Mouse (Mus musculus): ENCODE measurements around the gene Ric1. TPM values are rescaled to one million over a fixed set of nuclear protein-coding genes. Genes with fewer than 3 reads are reported as not detected.

The Ric1 gene
- polyA plus RNA-seq, 1 experiment from 2014 or later = 6.7 TPM

GRCm38 (mm10) chr19:29505617-29506016 is 16.5 kb upstream of the Ric1 start:
- no peak overlapping the region for H3K4me3 ChIP-seq (ENCODE audit: low read length)
- no peaks in the 10 kb centered on the region for H3K9me3 ChIP-seq (replicated peaks; ENCODE audit: control insufficient read depth, low read length)
- 82% methylated on average over 7 of the region's 7 CpGs for WGBS
- H3K36me3 ChIP-seq (ENCODE audit: control insufficient read depth, insufficient read depth) = no peaks in the 10 kb centered on the region
- no peak overlapping the region for H3K9ac ChIP-seq (ENCODE audit: low read length)
- H3K4me2 ChIP-seq (ENCODE audit: low read depth, low read length) = no peak overlapping the region
- no peaks in the 10 kb centered on the region for H3K27me3 ChIP-seq (ENCODE audit: control insufficient read depth, insufficient read depth, low read length)
- no peak overlapping the region for H3K27ac ChIP-seq (ENCODE audit: low read length)
- H3K4me1 ChIP-seq (ENCODE audit: control insufficient read depth, insufficient read depth, low read length) = no peaks in the 10 kb centered on the region; the same call in 1 of the 2 replicates
- ATAC-seq (replicated peaks; ENCODE audit: extremely low read depth, insufficient read depth, low FRiP score) = no peak

- Histone ChIP-seq H3K36me3 (ENCODE audit: control insufficient read depth, insufficient read depth) (no peaks in the 10 kb centered on the region), H3K4me3 (ENCODE audit: low read length) (no peak overlapping the region), H3K27me3 (ENCODE audit: control insufficient read depth, insufficient read depth, low read length) (no peaks in the 10 kb centered on the region), H3K4me2 (ENCODE audit: low read depth, low read length) (no peak overlapping the region), H3K9me3 (replicated peaks; ENCODE audit: control insufficient read depth, low read length) (no peaks in the 10 kb centered on the region), H3K4me1 (ENCODE audit: control insufficient read depth, insufficient read depth, low read length) (no peaks in the 10 kb centered on the region; the same call in 1 of the 2 replicates), H3K27ac (ENCODE audit: low read length) (no peak overlapping the region), H3K9ac (ENCODE audit: low read length) (no peak overlapping the region)
- no peak for ATAC-seq (replicated peaks; ENCODE audit: extremely low read depth, insufficient read depth, low FRiP score)
- WGBS = 47% methylated on average over 7 of the region's 7 CpGs
Measured at GRCm38 (mm10) chr19:29508208-29508607, 13.9 kb upstream of the Ric1 start.

- H3K27ac ChIP-seq (ENCODE audit: low read length) = no peak overlapping the region
- peaks cover 7% of the 10 kb centered on the region; the same call in 1 of the 2 replicates for H3K36me3 ChIP-seq (ENCODE audit: control insufficient read depth, insufficient read depth)
- H3K27me3 ChIP-seq (ENCODE audit: control insufficient read depth, insufficient read depth, low read length) = no peaks in the 10 kb centered on the region
- no peak overlapping the region for H3K4me3 ChIP-seq (ENCODE audit: low read length)
- 82% methylated on average over 7 of the region's 7 CpGs for WGBS
- H3K9ac ChIP-seq (ENCODE audit: low read length) = no peak overlapping the region
- no peak overlapping the region for H3K4me2 ChIP-seq (ENCODE audit: low read depth, low read length)
- no peaks in the 10 kb centered on the region; the same call in 1 of the 2 replicates for H3K4me1 ChIP-seq (ENCODE audit: control insufficient read depth, insufficient read depth, low read length)
- no peak for ATAC-seq (replicated peaks; ENCODE audit: extremely low read depth, insufficient read depth, low FRiP score)
- H3K9me3 ChIP-seq (replicated peaks; ENCODE audit: control insufficient read depth, low read length) = peaks cover 4% of the 10 kb centered on the region; the same call in 1 of the 2 replicates
Measured at GRCm38 (mm10) chr19:29509857-29510256, 12.2 kb upstream of the Ric1 start.

GRCm38 (mm10) chr19:29511826-29512225 is 10.3 kb upstream of the Ric1 start:
- H3K9me3 ChIP-seq (replicated peaks; ENCODE audit: control insufficient read depth, low read length) = peaks cover 4% of the 10 kb centered on the region; the same call in 1 of the 2 replicates
- peaks cover 9% of the 10 kb centered on the region; the same call in 1 of the 2 replicates for H3K36me3 ChIP-seq (ENCODE audit: control insufficient read depth, insufficient read depth)
- H3K9ac ChIP-seq (ENCODE audit: low read length) = no peak overlapping the region
- H3K27me3 ChIP-seq (ENCODE audit: control insufficient read depth, insufficient read depth, low read length) = no peaks in the 10 kb centered on the region
- whole genome bisulfite sequencing = 75% methylated on average over 2 of the region's 2 CpGs
- H3K27ac ChIP-seq (ENCODE audit: low read length) = no peak overlapping the region
- H3K4me2 ChIP-seq (ENCODE audit: low read depth, low read length) = no peak overlapping the region
- no peaks in the 10 kb centered on the region; the same call in 1 of the 2 replicates for H3K4me1 ChIP-seq (ENCODE audit: control insufficient read depth, insufficient read depth, low read length)
- ATAC-seq (replicated peaks; ENCODE audit: extremely low read depth, insufficient read depth, low FRiP score) = no peak
- H3K4me3 ChIP-seq (ENCODE audit: low read length) = no peak overlapping the region

- Histone ChIP-seq H3K9ac (ENCODE audit: low read length) (no peak overlapping the region), H3K4me1 (ENCODE audit: control insufficient read depth, insufficient read depth, low read length) (no peaks in the 10 kb centered on the region; the same call in 1 of the 2 replicates), H3K9me3 (replicated peaks; ENCODE audit: control insufficient read depth, low read length) (peaks cover 4% of the 10 kb centered on the region; the same call in 1 of the 2 replicates), H3K4me2 (ENCODE audit: low read depth, low read length) (no peak overlapping the region), H3K27me3 (ENCODE audit: control insufficient read depth, insufficient read depth, low read length) (no peaks in the 10 kb centered on the region), H3K36me3 (ENCODE audit: control insufficient read depth, insufficient read depth) (peaks cover 9% of the 10 kb centered on the region; the same call in 1 of the 2 replicates), H3K4me3 (ENCODE audit: low read length) (no peak overlapping the region), H3K27ac (ENCODE audit: low read length) (no peak overlapping the region)
- WGBS = 52% methylated on average over 2 of the region's 2 CpGs
- no peak for ATAC-seq (replicated peaks; ENCODE audit: extremely low read depth, insufficient read depth, low FRiP score)
Measured at GRCm38 (mm10) chr19:29513111-29513766, 8.8 kb upstream of the Ric1 start.

- H3K9ac ChIP-seq (ENCODE audit: low read length) = no peak overlapping the region
- peaks cover 11% of the 10 kb centered on the region; the same call in 1 of the 2 replicates for H3K36me3 ChIP-seq (ENCODE audit: control insufficient read depth, insufficient read depth)
- no peak overlapping the region for H3K27ac ChIP-seq (ENCODE audit: low read length)
- H3K9me3 ChIP-seq (replicated peaks; ENCODE audit: control insufficient read depth, low read length) = peaks cover 4% of the 10 kb centered on the region; the same call in 1 of the 2 replicates
- no peak for ATAC-seq (replicated peaks; ENCODE audit: extremely low read depth, insufficient read depth, low FRiP score)
- H3K4me2 ChIP-seq (ENCODE audit: low read depth, low read length) = no peak overlapping the region
- 92% methylated on average over 3 of the region's 3 CpGs for WGBS
- H3K27me3 ChIP-seq (ENCODE audit: control insufficient read depth, insufficient read depth, low read length) = no peaks in the 10 kb centered on the region
- H3K4me3 ChIP-seq (ENCODE audit: low read length) = no peak overlapping the region
- H3K4me1 ChIP-seq (ENCODE audit: control insufficient read depth, insufficient read depth, low read length) = no peaks in the 10 kb centered on the region
Measured at GRCm38 (mm10) chr19:29514130-29514529, 8.0 kb upstream of the Ric1 start.

- Histone ChIP-seq H3K4me3 (ENCODE audit: low read length) (no peak overlapping the region), H3K4me1 (ENCODE audit: control insufficient read depth, insufficient read depth, low read length) (no peaks in the 10 kb centered on the region), H3K9ac (ENCODE audit: low read length) (no peak overlapping the region), H3K27ac (ENCODE audit: low read length) (no peak overlapping the region), H3K27me3 (ENCODE audit: control insufficient read depth, insufficient read depth, low read length) (no peaks in the 10 kb centered on the region), H3K9me3 (replicated peaks; ENCODE audit: control insufficient read depth, low read length) (peaks cover 4% of the 10 kb centered on the region; the same call in 1 of the 2 replicates), H3K36me3 (ENCODE audit: control insufficient read depth, insufficient read depth) (peaks cover 11% of the 10 kb centered on the region; the same call in 1 of the 2 replicates), H3K4me2 (ENCODE audit: low read depth, low read length) (no peak overlapping the region)
- WGBS = 91% methylated on average over 3 of the region's 3 CpGs
- no peak for ATAC-seq (replicated peaks; ENCODE audit: extremely low read depth, insufficient read depth, low FRiP score)
Measured at GRCm38 (mm10) chr19:29515386-29515785, 6.7 kb upstream of the Ric1 start.

GRCm38 (mm10) chr19:29515991-29516390 is 6.1 kb upstream of the Ric1 start:
- Histone ChIP-seq H3K4me1 (ENCODE audit: control insufficient read depth, insufficient read depth, low read length) (no peaks in the 10 kb centered on the region; the same call in 1 of the 2 replicates), H3K27me3 (ENCODE audit: control insufficient read depth, insufficient read depth, low read length) (no peaks in the 10 kb centered on the region), H3K27ac (ENCODE audit: low read length) (no peak overlapping the region), H3K9ac (ENCODE audit: low read length) (no peak overlapping the region), H3K4me2 (ENCODE audit: low read depth, low read length) (no peak overlapping the region), H3K9me3 (replicated peaks; ENCODE audit: control insufficient read depth, low read length) (peaks cover 4% of the 10 kb centered on the region; the same call in 1 of the 2 replicates), H3K4me3 (ENCODE audit: low read length) (no peak overlapping the region), H3K36me3 (ENCODE audit: control insufficient read depth, insufficient read depth) (peaks cover 11% of the 10 kb centered on the region; the same call in 1 of the 2 replicates)
- no peak for ATAC-seq (replicated peaks; ENCODE audit: extremely low read depth, insufficient read depth, low FRiP score)
- WGBS = 74% methylated on average over 10 of the region's 10 CpGs

GRCm38 (mm10) chr19:29518409-29518808 is 3.7 kb upstream of the Ric1 start:
- H3K4me3 ChIP-seq (ENCODE audit: low read length) = no peak overlapping the region
- no peak overlapping the region for H3K4me2 ChIP-seq (ENCODE audit: low read depth, low read length)
- no peaks in the 10 kb centered on the region for H3K27me3 ChIP-seq (ENCODE audit: control insufficient read depth, insufficient read depth, low read length)
- H3K36me3 ChIP-seq (ENCODE audit: control insufficient read depth, insufficient read depth) = peaks cover 11% of the 10 kb centered on the region; the same call in 1 of the 2 replicates
- ATAC-seq (replicated peaks; ENCODE audit: extremely low read depth, insufficient read depth, low FRiP score) = no peak
- WGBS = 75% methylated on average over 7 of the region's 7 CpGs
- H3K9ac ChIP-seq (ENCODE audit: low read length) = no peak overlapping the region
- H3K4me1 ChIP-seq (ENCODE audit: control insufficient read depth, insufficient read depth, low read length) = peaks cover 6% of the 10 kb centered on the region
- no peak overlapping the region for H3K27ac ChIP-seq (ENCODE audit: low read length)
- peaks cover 4% of the 10 kb centered on the region; the same call in 1 of the 2 replicates for H3K9me3 ChIP-seq (replicated peaks; ENCODE audit: control insufficient read depth, low read length)

Data from heart, embryonic 16.5 days (tissue).